Mouse (Mus musculus) embryo, embryonic 11 days (tissue): ENCODE data around the gene Actn1.
A peak's percentile ranks its signal among the peaks of the same experiment; 100 is the strongest.

Experiments
- DNase-seq: peaks from one replicate; pipeline ENCODE4 v3.0.0-alpha.2; 2015

The Actn1 gene

GRCm38 (mm10) chr12:80132250-80133003 is 127.7 kb downstream of the Actn1 start:
- peak; percentile 95 for DNase-seq

- no peak for DNase-seq
Measured at GRCm38 (mm10) chr12:80131359-80132249, 128.6 kb downstream of the Actn1 start.

GRCm38 (mm10) chr12:80130558-80131358 is 129.4 kb downstream of the Actn1 start:
- peak; percentile 87 for DNase-seq

- DNase-seq = no peak
Measured at GRCm38 (mm10) chr12:80129531-80129930, 130.6 kb downstream of the Actn1 start.

- DNase-seq = no peak
Measured at GRCm38 (mm10) chr12:80127191-80127762, 132.9 kb downstream of the Actn1 start.

GRCm38 (mm10) chr12:80125316-80125715 is 134.9 kb downstream of the Actn1 start:
- no peak for DNase-seq

- no peak for DNase-seq
Measured at GRCm38 (mm10) chr12:80124756-80125155, 135.4 kb downstream of the Actn1 start.

- DNase-seq = no peak
Measured at GRCm38 (mm10) chr12:80124211-80124610, 136.0 kb downstream of the Actn1 start.

- no peak for DNase-seq
Measured at GRCm38 (mm10) chr12:80123227-80123803, 136.9 kb downstream of the Actn1 start.

GRCm38 (mm10) chr12:80121438-80121837 is 138.7 kb downstream of the Actn1 start:
- no peak for DNase-seq

- DNase-seq = no peak
Measured at GRCm38 (mm10) chr12:80118588-80118987, 141.6 kb downstream of the Actn1 start.
